Mouse (Mus musculus) kidney, adult 10 weeks (tissue): ENCODE measurements around the gene Ptdss2. TPM values are rescaled to one million over a fixed set of nuclear protein-coding genes. Genes with fewer than 3 reads are reported as not detected.

Source experiments
- polyA plus RNA-seq: library from polyadenylated mRNA; stranded (reverse); fragments of 350-450 nt; fragmentation: Illumina TruSeq; extraction: RNeasy Lipid Tissue Mini Kit (QIAGEN cat#74804); gene quantifications from one replicate; pipeline ENCODE4 v1.2.3, GENCODE M21; 2014; ENCODE audit warnings: low read depth, low replicate concordance

Ptdss2 gene
- 28.9 TPM for polyA plus RNA-seq

GRCm38 (mm10) chr7:141122245-141122644 is at the start of gene Ptdss2:
Gene Ptdss2 (plus strand): TSS chr7:141122382.

DNA sequence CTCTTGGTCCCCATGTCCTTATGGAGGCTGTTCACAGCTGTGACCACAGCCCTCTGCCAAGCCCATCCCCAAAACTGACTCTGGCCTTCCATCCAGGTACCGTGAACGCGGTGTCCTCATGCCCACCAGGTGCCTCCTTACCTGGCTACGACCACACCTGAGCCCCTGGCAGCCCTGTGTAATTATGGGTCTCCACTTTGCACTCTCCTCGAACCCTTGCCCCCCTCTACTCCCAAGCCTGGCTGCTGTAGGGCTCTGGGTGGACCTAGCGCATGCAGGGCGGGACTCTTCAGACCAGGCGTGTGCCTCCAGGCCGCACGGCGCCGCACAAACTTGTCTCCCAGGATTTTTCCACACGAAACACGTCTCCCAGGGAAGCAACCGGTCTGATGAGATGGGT is 44.3 kb upstream of the Ptdss2 start, which contains the start of gene Pkp3:
Gene Pkp3, plus strand, starts transcription at position 378 of the 400 bp plus-strand sequence.

DNA sequence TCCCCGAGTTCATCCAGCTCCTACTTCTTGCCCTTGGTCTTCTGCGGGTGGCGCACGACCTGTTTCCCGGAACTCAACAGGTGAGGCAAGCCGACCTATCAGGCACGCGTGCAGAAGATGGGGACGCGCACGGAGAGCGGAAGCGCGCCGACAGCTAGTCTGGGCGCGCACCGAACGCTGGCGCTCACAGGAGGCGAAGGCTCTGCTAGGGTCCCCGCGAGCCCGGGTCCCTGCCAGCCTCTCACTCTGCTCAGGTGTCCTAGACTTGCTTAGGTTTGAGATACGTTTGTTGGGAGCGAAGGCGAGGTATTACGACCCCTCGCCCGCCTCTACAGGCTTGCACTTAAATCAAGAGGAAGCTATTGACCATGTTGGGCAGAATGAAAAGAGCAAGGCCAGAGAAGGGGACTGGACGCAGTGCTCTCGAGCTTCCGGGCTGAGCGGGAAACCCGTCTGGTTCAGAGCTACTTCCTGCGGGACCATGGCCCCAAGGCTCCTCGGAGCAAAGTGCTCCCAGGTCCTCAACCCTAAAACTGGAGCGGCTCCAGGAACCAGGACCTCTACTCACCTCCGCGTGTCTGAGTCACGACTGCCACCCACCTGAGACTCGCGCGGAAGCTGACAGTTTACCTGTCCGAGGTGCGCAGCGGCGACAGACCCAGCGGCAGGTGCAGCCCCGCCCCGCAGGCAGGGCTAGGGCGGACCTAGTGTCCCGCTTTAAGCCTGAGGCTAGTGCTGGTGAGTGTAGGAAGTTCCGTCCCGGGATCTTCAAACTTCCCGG is 22.1 kb upstream of the Ptdss2 start, which contains the start of gene Sigirr:
Gene Sigirr, minus strand, starts transcription at position 662 of the 781 bp plus-strand sequence.

DNA sequence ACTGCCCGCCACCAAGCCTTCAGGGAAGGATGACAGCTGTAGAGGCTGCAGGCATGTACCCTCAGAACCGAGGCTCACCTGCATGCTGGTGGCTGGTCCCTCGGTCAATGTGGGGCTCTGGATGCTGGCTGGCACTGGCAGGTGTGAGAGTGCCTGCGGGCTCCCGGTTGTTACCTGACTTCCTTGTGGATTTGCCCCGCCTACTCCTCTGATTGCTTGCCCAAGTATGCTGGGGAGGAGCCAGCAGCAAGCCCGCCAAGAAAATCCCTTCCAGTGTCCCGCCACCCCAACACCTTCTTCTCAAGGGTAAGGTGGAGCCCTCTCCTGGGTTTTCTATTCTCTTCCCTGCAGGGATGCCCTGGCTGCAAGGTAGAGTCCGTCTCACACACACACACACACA is 4.5 kb upstream of the Ptdss2 start, which contains the start of gene Ano9:
Gene Ano9, minus strand, starts transcription at position 171 of the 400 bp plus-strand sequence.

DNA sequence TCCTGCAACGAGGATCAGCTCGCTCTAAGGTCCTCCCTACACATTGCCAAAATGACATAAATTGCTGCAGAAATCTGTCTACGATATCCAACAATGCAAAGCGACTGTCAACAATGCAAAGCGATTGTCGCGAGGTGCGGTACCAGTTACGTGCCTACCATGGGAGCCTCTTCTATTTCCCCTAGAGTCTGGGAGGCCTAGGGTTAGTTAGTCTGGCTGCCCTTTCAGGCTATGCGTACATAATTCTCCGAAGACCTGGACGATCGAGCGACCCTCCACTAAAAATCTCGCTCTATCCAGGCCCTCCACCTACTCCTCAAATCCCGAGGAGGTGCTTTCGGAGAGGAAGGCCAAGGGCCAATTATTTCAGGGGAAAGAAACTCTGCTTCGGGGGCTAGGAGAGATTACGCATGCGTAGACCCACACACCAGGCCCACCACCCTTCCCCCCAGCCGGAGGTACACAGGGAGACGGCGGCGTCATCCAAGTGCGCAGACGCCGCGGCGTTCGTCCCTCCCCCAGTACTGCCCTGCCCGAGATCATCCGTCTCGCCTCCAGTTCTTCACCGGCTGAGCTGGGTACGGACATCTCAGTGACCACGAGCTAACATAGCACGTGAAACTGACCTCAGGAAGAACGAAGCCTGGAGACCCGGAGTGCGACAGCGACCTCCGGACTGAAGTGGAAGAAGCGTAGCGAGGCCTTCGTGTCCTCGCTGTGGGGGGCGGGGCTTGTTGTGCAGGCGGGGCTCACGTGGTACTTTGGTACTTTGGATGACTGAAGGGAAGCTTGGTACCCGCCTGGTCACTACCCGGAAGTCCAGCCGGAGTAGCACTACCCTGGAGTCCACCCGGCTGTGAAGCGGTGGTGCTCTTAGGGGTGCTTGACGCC is 50.2 kb downstream of the Ptdss2 start, which contains the start of gene Rnh1:
Gene Rnh1, minus strand, starts transcription at position 742 of the 891 bp plus-strand sequence.

DNA sequence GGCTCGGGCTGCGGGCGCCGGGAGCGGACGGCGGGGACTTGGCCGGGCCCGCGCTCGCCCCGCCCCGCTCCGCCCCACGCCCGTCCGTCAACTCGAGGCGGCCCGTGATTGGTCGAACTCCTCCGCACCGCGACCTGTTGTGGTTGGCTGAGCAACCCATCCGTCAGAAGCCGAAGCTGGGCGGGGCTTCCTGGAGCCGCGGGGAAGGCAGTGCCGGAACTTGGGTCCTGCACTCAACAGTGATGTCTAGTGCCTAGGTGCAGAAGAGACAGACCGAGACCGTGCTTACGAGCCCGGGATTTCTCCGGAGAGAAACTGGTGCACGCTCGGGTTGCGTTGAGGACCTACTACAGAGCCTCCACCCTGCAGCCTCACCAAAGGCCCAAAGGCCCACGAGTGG is 71.8 kb downstream of the Ptdss2 start, which contains the start of the genes Hras and Lrrc56:
Gene Hras, minus strand, starts transcription at position 58 of the 400 bp plus-strand sequence.
Gene Lrrc56, plus strand, starts transcription at position 210 of the 400 bp plus-strand sequence.

Other genes starting within 250 kb of the Ptdss2 start
- 149 TPM for gene Psmd13, start 240.4 kb upstream of the Ptdss2 start, polyA plus RNA-seq
- 4.8 TPM for gene Sirt3, start 240.1 kb upstream of the Ptdss2 start, polyA plus RNA-seq
- gene Cox8b, start 221.9 kb upstream of the Ptdss2 start, polyA plus RNA-seq = not detected
- 5.4 TPM for gene Nlrp6, start 201.5 kb upstream of the Ptdss2 start, polyA plus RNA-seq
- gene Pgghg, start 181.0 kb upstream of the Ptdss2 start, polyA plus RNA-seq = 1.1 TPM
- not detected for gene Ifitm5, start 172.1 kb upstream of the Ptdss2 start, polyA plus RNA-seq
- gene Gm45717, start 166.4 kb upstream of the Ptdss2 start, polyA plus RNA-seq = not detected
- 44.1 TPM for gene Ifitm2, start 166.4 kb upstream of the Ptdss2 start, polyA plus RNA-seq
- 5.3 TPM for gene Ifitm1, start 155.2 kb upstream of the Ptdss2 start, polyA plus RNA-seq
- gene Ifitm3, start 111.6 kb upstream of the Ptdss2 start, polyA plus RNA-seq = 4.6 TPM
- gene Ifitm6, start 104.5 kb upstream of the Ptdss2 start, polyA plus RNA-seq = not detected
- not detected for gene Gm17387, start 93.3 kb upstream of the Ptdss2 start, polyA plus RNA-seq
- gene B4galnt4, start 61.3 kb upstream of the Ptdss2 start, polyA plus RNA-seq = not detected
- not detected for gene Pkp3, start 44.2 kb upstream of the Ptdss2 start, polyA plus RNA-seq
- gene Sigirr, start 21.8 kb upstream of the Ptdss2 start, polyA plus RNA-seq = 3.4 TPM
- 6.5 TPM for gene Ano9, start 4.6 kb upstream of the Ptdss2 start, polyA plus RNA-seq
- 0.89 TPM for gene Rnh1, start 50.5 kb downstream of the Ptdss2 start, polyA plus RNA-seq
- 9.9 TPM for gene Hras, start 71.6 kb downstream of the Ptdss2 start, polyA plus RNA-seq
- gene Lrrc56, start 71.8 kb downstream of the Ptdss2 start, polyA plus RNA-seq = 0.69 TPM
- gene Lmntd2, start 91.7 kb downstream of the Ptdss2 start, polyA plus RNA-seq = 0.20 TPM
- gene Rassf7, start 93.5 kb downstream of the Ptdss2 start, polyA plus RNA-seq = 5.0 TPM
- gene Phrf1, start 106.4 kb downstream of the Ptdss2 start, polyA plus RNA-seq = 13.1 TPM
- gene Irf7, start 144.1 kb downstream of the Ptdss2 start, polyA plus RNA-seq = 12.1 TPM
- gene Cdhr5, start 154.4 kb downstream of the Ptdss2 start, polyA plus RNA-seq = 46.1 TPM
- not detected for gene Sct, start 156.8 kb downstream of the Ptdss2 start, polyA plus RNA-seq
- not detected for gene Drd4, start 169.6 kb downstream of the Ptdss2 start, polyA plus RNA-seq
- 1.0 TPM for gene Deaf1, start 205.3 kb downstream of the Ptdss2 start, polyA plus RNA-seq
- gene Tmem80, start 205.4 kb downstream of the Ptdss2 start, polyA plus RNA-seq = 17.9 TPM
- 6.2 TPM for gene Eps8l2, start 216.5 kb downstream of the Ptdss2 start, polyA plus RNA-seq